Mouse (Mus musculus) heart, embryonic 11.5 days (tissue): ENCODE results near the gene Elovl2. TPM values are rescaled to one million over a fixed set of nuclear protein-coding genes. Genes with fewer than 3 reads are reported as not detected.
"Not testable (repeated sequence)": the region's sequence is repeated elsewhere in the genome, so short reads cannot be mapped to it uniquely, and the experiment has no call there.

Experiments
- ATAC-seq: fragments of 200-750 bp; cut with Nextera tagmentation; replicated peaks from 2 replicates; pipeline ENCODE4 v1.8.0; 2017; ENCODE audit warnings: moderate library complexity; ENCODE audit not compliant: insufficient number of reproducible peaks, low FRiP score, low TSS enrichment
- H3K27ac ChIP-seq: fragments of 300-500 bp; sonication (generic); 2 replicates; pipeline ENCODE4 v1.5.1; 2014; ENCODE audit warnings: mild to moderate bottlenecking, low read depth, low read length
- H3K27me3 ChIP-seq: fragments of 300-500 bp; sonication (generic); 2 replicates; pipeline ENCODE4 v1.6.1; 2014; ENCODE audit warnings: mild to moderate bottlenecking, low read length, mixed read lengths; ENCODE audit not compliant: control insufficient read depth, insufficient read depth
- H3K36me3 ChIP-seq: fragments of 300-500 bp; sonication (generic); 2 replicates; pipeline ENCODE4 v1.6.1; 2014; ENCODE audit warnings: mild to moderate bottlenecking, low read length, moderate library complexity, mixed read lengths; ENCODE audit not compliant: control insufficient read depth, insufficient read depth
- H3K4me1 ChIP-seq: fragments of 300-500 bp; sonication (generic); 2 replicates; pipeline ENCODE4 v1.6.1; 2014; ENCODE audit warnings: low read length; ENCODE audit not compliant: control insufficient read depth, insufficient read depth
- H3K4me2 ChIP-seq: fragments of 300-500 bp; sonication (generic); 2 replicates; pipeline ENCODE4 v1.6.1; 2014; ENCODE audit warnings: mild to moderate bottlenecking, moderate library complexity
- H3K4me3 ChIP-seq: fragments of 300-500 bp; sonication (generic); 2 replicates; pipeline ENCODE4 v1.5.1; 2014; ENCODE audit warnings: low read depth, low read length
- H3K9ac ChIP-seq: fragments of 300-500 bp; sonication (generic); 2 replicates; pipeline ENCODE4 v1.6.1; 2014; ENCODE audit warnings: mild to moderate bottlenecking, low read depth, low read length, moderate library complexity
- H3K9me3 ChIP-seq: fragments of 300-500 bp; sonication (generic); replicated peaks from 2 replicates; pipeline ENCODE4 v1.6.1; 2016; ENCODE audit warnings: low read length; ENCODE audit not compliant: control insufficient read depth
- WGBS: fragments of 180-500 bp; shearing (Covaris S2); extraction: QIAGEN DNeasy Blood & Tissue Kit; methylation state at CpG from one replicate; pipeline ENCODE4 v1.1.7; 2014; ENCODE audit not compliant: insufficient replicate concordance; 5-methylcytosine and 5-hydroxymethylcytosine counted together
- polyA plus RNA-seq: library from polyadenylated mRNA; unstranded; fragments of >200 nt; fragmentation: Nextera tagmentation; extraction: Ambion mirVana; gene quantifications from 2 replicates; pipeline ENCODE4 v1.2.1, GENCODE M21; 2014

The Elovl2 gene
- polyA plus RNA-seq, 1 experiment from 2014 or later = 3.7 TPM

DNA sequence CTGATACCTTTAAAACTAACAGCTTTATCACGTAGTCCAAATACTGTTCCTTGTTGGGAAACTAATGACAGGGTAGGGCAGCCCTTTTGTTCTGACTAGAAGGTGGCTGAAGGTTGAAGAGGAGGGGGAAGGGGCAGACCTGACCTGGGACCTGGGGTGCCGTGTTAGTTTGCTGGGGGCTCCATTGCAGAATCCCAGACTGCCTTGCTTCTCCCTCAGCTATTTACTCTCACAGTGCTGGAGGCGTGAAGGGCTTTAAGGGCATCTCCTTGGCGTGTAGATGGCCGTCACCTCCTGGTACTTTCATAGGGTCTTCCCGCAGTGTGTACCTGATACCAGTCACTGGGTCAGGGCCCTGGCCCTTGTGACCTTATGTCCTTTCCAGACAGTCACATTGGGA, 31.9 kb upstream of the Elovl2 start:
- 79% methylated on average over 6 of the region's 6 CpGs for WGBS
- no peaks in the 10 kb centered on the region for H3K9me3 ChIP-seq
- no peak overlapping the region for H3K4me2 ChIP-seq
- H3K4me3 ChIP-seq = no peak overlapping the region
- no peak for ATAC-seq
- no peak overlapping the region for H3K27ac ChIP-seq
- H3K27me3 ChIP-seq = no peaks in the 10 kb centered on the region
- H3K4me1 ChIP-seq = peaks cover 8% of the 10 kb centered on the region
- H3K9ac ChIP-seq = no peak overlapping the region
- H3K36me3 ChIP-seq = no peaks in the 10 kb centered on the region

DNA sequence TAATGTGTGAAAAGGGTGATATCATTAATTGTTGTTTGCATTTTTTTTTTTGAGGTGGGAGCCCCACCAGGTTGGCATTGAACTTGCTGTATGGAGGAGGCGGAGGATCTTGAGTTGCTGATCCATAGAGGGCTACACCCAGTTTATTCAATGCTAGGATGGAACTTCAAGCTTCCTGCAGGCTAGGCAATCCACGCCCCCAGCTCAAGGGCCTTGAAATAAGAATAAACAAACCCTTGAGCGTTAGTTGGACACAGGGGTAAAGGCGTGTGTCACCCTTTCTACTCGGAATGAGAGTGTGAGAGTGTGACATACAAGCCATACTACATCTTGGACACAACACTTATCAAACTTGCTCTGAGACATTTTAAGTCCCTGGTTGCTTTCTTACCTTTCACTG, 31.5 kb upstream of the Elovl2 start:
- peaks cover 8% of the 10 kb centered on the region for H3K4me1 ChIP-seq
- H3K4me3 ChIP-seq = no peak overlapping the region
- no peaks in the 10 kb centered on the region for H3K9me3 ChIP-seq
- no peaks in the 10 kb centered on the region for H3K27me3 ChIP-seq
- no peak overlapping the region for H3K27ac ChIP-seq
- no peak overlapping the region for H3K4me2 ChIP-seq
- H3K36me3 ChIP-seq = no peaks in the 10 kb centered on the region
- H3K9ac ChIP-seq = no peak overlapping the region
- no peak for ATAC-seq
- WGBS = 65% methylated on average over 5 of the region's 5 CpGs

DNA sequence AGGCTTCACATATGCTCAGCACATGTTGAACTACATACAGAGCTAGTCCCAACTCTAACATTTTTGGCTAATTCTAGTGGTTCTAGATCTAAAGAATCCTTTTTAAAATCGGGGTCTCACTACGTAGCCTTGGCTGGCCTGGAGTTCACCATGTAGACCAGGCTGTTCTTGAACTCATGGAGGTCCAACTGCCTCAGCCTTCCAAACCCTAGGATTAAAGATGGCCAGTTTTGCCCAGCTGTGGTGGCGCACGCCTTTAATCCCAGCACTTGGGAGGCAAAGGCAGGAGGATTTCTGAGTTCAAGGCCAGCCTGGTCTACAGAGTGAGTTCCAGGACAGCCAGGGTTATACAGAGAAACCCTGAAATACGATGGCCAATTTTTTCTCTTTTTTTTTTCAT, 31.0 kb upstream of the Elovl2 start:
- not testable (repeated sequence) for H3K27ac ChIP-seq, H3K36me3 ChIP-seq, H3K4me1 ChIP-seq, H3K9me3 ChIP-seq, H3K4me2 ChIP-seq, H3K9ac ChIP-seq, H3K27me3 ChIP-seq, ATAC-seq, H3K4me3 ChIP-seq
- WGBS = 91% methylated on average over 5 of the region's 5 CpGs

DNA sequence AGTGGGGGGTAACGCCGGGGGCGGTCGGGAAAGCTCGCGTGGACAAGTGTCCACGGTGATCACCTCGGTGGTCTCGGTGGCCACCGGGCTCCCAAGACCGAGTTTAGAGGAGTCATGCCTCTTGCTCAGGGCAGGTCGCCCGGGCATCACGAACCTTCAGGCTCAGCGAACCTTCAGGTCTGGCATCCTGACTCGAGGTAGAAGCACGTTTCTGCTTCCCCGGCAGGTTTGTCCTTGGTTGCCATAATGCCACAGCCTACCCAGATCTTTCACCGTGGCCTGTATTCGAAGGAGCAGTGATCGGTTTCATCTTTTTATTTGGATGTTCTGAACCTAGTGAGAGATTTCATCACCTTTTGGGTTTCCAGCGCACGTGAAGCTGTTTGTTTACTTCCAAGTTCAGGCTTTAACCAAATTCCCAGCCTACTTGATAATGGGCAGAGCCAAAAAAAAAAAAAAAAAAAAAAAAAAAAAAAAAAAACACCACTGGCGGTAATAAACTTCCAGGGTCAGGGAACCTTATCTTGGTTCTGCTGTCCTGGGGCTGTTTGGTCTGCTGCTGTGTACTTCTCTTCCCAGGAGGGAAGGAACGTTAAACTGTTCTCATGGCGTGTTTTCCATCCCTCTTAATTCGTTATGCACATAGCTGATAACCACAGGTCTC, 30.2 kb upstream of the Elovl2 start:
- Histone ChIP-seq H3K36me3 (no peaks in the 10 kb centered on the region), H3K4me2 (peak overlapping the region; percentile 62), H3K9ac (peak overlapping the region; percentile 85), H3K4me3 (peak overlapping the region; percentile 86), H3K4me1 (peaks cover 8% of the 10 kb centered on the region), H3K27me3 (no peaks in the 10 kb centered on the region), H3K27ac (peak overlapping the region; percentile 92), H3K9me3 (no peaks in the 10 kb centered on the region)
- no peak for ATAC-seq
- under 1% methylated on average over 27 of the region's 27 CpGs for WGBS

DNA sequence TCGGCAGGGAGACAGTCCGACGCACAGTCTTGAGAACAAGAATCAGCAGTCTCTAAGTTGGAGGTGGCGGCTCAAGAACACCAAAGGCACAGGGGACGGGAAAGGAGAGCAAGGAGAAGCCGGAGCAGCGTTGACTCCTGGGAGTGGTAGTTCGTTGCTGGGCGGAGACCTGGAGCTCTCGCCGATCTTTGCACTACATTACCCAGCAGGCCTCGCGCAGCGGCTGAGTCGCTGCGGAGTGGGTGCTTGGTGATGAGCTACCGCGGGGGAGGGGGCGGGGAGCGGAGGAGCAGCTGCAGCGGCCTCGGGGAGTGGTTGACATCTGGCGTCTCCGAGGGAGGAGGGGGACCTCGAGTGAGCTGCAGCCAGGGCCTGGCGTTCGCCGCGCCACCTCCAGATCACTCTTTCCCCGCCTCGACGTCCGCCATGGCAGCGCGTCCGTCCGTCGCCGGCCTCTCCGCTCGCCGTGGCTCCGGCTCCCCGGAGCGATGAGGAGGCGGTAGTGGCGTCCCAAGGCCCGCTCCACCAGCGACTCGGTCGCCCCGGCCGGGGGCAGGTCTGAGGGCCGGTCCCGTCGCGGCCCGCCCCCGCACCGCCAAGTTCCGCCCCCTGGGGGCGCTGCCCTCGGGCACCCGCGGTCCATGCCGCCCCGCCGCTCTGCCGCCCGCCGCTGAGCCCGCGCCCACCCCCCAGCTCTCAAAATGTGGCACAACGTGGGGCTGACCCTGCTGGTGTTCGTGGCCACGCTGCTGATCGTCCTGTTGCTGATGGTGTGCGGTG, 29.5 kb upstream of the Elovl2 start, which contains the start of gene Smim13:
Gene Smim13 (plus strand): TSS at position 307 of the 780 bp plus-strand sequence.
- Histone ChIP-seq H3K9ac (peak within 1 kb of the TSS; percentile 85), H3K4me2 (peak within 1 kb of the TSS; percentile 62), H3K27me3 (no peaks in the 10 kb centered on the region), H3K9me3 (no peaks in the 10 kb centered on the region), H3K27ac (peak within 1 kb of the TSS; percentile 92), H3K36me3 (no peaks in the 10 kb centered on the region), H3K4me3 (peak within 1 kb of the TSS; percentile 86), H3K4me1 (peaks cover 8% of the 10 kb centered on the region)
- under 1% methylated on average over 67 of the region's 78 CpGs for WGBS
- ATAC-seq = peak; percentile 98

DNA sequence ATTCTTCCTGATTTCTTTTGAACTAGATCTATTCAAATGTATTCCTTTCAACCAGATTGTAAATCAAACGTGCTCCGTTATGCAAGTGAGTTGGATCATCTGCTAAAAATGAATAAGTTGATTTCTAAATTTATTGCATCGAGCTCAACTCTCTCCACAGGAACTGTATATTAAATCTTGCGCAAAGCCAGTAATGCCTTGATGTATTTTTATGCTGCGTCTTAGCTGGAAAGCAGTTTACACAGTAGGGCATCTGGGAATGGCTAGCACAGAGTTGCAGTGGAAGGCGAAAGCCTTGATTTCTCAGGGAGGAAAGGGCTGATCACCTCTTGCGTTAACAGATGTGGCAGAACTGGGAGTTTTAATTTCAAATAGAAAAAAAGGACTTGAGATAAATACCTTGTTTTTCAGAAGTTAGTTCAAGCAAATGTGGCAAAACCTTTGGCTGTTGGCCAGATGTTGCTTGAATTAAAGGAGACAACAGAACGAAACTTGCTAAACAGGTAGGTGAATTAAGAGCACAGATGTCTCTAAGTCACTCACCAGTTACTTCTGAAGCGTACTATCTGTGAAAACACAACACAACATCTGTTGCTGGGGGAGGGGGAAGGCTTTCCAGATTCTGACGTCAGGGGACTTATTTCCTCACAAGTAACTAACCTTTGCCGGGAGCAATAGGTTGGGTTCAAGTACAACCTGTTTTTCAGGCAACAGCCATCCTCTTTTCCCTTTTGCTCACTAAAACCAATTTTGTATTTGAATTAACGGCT, 28.7 kb upstream of the Elovl2 start:
- no peaks in the 10 kb centered on the region for H3K9me3 ChIP-seq
- peak overlapping the region; percentile 62 for H3K4me2 ChIP-seq
- WGBS = 41% methylated on average over 12 of the region's 12 CpGs
- no peaks in the 10 kb centered on the region for H3K27me3 ChIP-seq
- H3K27ac ChIP-seq = peak overlapping the region; percentile 77
- peaks cover 8% of the 10 kb centered on the region for H3K4me1 ChIP-seq
- ATAC-seq = no peak
- H3K9ac ChIP-seq = peak overlapping the region; percentile 85
- H3K4me3 ChIP-seq = peak overlapping the region; percentile 86
- H3K36me3 ChIP-seq = no peaks in the 10 kb centered on the region

DNA sequence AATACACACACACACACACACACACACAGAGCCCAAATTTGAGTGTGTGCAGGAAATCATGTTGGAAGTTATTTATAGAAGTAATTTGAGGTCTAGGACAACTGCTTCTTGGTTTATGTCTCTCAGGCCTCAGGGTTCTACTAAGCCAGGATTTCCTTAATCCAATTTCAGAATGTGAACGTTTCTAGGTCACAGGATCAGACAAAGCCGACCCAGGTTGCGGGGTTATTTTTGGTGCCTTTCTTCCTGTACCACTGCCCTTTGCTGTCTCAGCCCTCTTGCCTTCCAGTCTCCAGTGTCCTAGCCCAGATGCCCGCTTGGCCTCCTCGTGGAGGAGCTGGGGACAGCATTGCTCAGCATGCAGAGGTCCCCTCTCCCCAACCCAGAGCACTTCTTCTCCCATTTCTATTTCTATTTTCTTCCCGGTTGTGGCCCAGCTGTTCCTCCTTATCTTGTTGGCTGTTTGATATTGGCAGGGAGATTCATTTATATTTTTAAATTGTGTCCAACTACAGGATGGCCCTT, 24.2 kb upstream of the Elovl2 start:
- no peak for ATAC-seq
- WGBS = 47% methylated on average over 6 of the region's 6 CpGs

DNA sequence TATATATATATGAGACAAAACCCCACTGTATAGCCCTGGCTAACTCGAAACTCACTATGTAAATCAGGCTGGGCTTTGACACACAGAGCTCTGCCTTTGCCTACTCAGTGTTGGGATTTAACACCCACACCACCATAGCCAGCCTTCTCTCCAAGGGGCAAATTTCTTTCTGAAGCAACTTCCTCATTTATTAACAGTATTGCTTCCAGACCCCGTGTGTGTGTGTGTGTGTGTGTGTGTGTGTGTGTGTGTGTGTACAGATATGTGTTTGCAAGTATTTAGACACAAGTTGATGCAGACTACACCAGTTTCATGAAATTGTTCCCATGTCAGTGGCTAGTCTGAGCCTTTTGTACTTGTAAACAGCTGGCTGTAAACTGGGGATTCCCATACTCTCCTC, 21.4 kb upstream of the Elovl2 start:
- Histone ChIP-seq H3K27ac (no peak overlapping the region), H3K4me3 (no peak overlapping the region), H3K9ac (no peak overlapping the region), H3K27me3 (no peaks in the 10 kb centered on the region), H3K4me2 (no peak overlapping the region), H3K9me3 (peaks cover 3% of the 10 kb centered on the region; the same call in 1 of the 2 replicates), H3K4me1 (no peaks in the 10 kb centered on the region; the same call in 1 of the 2 replicates), H3K36me3 (no peaks in the 10 kb centered on the region)
- ATAC-seq = no peak
- WGBS = 55% methylated on average over 2 of the region's 2 CpGs

More for the DNA sequence above, 24.2 kb upstream of the Elovl2 start:
- Histone ChIP-seq H3K4me2 (no peak overlapping the region), H3K27ac (no peak overlapping the region), H3K9ac (no peak overlapping the region), H3K4me3 (no peak overlapping the region), H3K9me3 (peaks cover 3% of the 10 kb centered on the region; the same call in 1 of the 2 replicates), H3K4me1 (peaks cover 2% of the 10 kb centered on the region; the same call in 1 of the 2 replicates), H3K36me3 (no peaks in the 10 kb centered on the region), H3K27me3 (no peaks in the 10 kb centered on the region)
